Mouse (Mus musculus) gastrocnemius, adult 2 months (tissue): ENCODE data around the gene Pbld2. TPM values are rescaled to one million over a fixed set of nuclear protein-coding genes. Genes with fewer than 3 reads are reported as not detected.
A peak's percentile ranks its signal among the peaks of the same experiment; 100 is the strongest.
"Not testable (repeated sequence)": the region's sequence is repeated elsewhere in the genome, so short reads cannot be mapped to it uniquely, and the experiment has no call there.

Experiments
- DNase-seq: peaks from one replicate; pipeline ENCODE4 v3.0.0; 2022
- H3K27ac ChIP-seq: fragments of 200-600 bp; 2 replicates; pipeline ENCODE4 v1.8.1; 2022; ENCODE audit warnings: mild to moderate bottlenecking
- H3K4me3 ChIP-seq: fragments of 200-600 bp; 2 replicates; pipeline ENCODE4 v1.8.1; 2022; ENCODE audit warnings: mild to moderate bottlenecking, moderate library complexity
- CTCF ChIP-seq: fragments of 200-600 bp; IDR thresholded peaks from 2 replicates; pipeline ENCODE4 v1.8.1; 2022; ENCODE audit warnings: antibody characterized with exemption, mild to moderate bottlenecking, moderate library complexity
- intact Hi-C: fragments of 180-260 bp; cut with DNase I; formaldehyde crosslinking; loops from one replicate; pipeline ENCODE4 v1.15.1; 2025
- total RNA-seq, 2 experiments: library from RNA; stranded (reverse); gene quantifications; 2 replicates each; pipeline ENCODE4 v1.2.3; 2021

The Pbld2 gene
- total RNA-seq, 2 experiments from 2014 or later = 2.8 to 5.4 TPM

DNA sequence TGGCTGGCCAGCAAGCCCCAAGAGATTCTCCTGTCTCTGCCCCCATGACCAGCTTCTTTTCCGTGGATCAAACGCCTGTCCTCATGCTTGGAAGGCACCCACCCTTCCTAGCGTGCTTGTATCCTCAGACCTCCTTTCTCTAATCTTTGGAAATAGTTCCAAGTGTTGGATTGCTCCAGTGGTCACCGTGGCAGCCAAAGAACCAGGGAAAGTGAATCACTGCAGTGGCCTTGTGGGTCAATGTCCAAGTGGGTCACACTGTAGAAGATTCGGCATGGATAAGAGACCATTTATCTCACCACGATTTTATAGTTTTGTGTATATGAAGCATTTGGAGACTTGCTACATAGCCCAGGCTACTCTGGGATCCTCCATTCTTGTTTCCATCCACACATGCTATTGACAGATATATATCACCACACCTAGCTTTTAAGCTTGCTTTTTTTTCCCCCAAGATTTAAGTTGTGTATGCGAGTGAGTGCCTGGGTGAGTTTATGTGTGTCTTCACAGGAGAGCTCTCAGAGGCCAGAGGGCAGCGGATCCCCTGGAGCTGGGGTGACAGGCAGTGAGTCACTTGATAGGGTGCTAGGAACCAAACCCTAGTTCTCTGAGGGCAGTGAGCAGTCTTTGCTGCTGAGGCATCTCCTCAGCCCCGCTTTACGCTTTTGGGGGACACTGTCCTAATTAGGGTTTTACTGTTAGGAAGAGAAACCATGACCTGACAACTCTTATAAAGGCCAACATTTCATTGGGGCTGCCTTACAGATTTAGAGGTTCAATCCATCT, 3.5 kb downstream of the Pbld2 start:
- intact Hi-C loops = loop anchor here (5.0 to 10.0 kb wide), 3 partner anchors 87 to 310 kb away; partner anchors contain the start of gene Herc4
- DNase-seq = no peak
- no peak for TF ChIP-seq CTCF
- Histone ChIP-seq H3K27ac (no peak overlapping the region), H3K4me3 (no peak overlapping the region)

- H3K4me3 ChIP-seq = no peak overlapping the region
- intact Hi-C loops = loop anchor here (5.0 to 10.0 kb wide), 3 partner anchors 86 to 309 kb away; partner anchors contain the start of gene Herc4
- DNase-seq = no peak
- H3K27ac ChIP-seq = no peak overlapping the region
- no peak for TF ChIP-seq CTCF
These were observed 4.3 kb downstream of the Pbld2 start for GRCm38 (mm10) chr10:63028396-63028795.

- DNase-seq = no peak
- intact Hi-C loops = no loop called here
- Histone ChIP-seq H3K4me3 (no peak overlapping the region), H3K27ac (no peak overlapping the region)
- no peak for TF ChIP-seq CTCF
These were observed 8.2 kb downstream of the Pbld2 start for GRCm38 (mm10) chr10:63032267-63032666.

DNA sequence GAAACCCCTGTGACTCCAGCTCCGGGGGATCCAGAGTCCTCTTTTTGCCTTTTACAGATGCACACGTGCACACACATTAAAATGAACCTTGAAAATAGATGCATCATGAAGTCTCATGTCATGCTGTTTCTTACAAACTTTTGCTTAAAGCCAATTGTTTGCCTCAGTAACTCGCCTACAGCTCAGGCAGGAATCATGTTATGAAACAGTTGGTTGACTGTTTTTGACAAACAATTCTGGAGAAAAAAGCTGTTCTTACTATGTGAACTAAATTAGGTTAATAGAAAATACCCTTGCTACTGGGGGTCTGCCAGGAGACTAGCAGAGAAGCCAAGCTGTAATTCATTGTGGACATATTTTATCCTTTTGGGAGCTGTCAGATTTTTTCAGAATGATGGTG, 8.8 kb downstream of the Pbld2 start:
- no peak for TF ChIP-seq CTCF
- no peak overlapping the region for H3K4me3 ChIP-seq
- intact Hi-C loops = no loop called here
- DNase-seq = no peak
- no peak overlapping the region for H3K27ac ChIP-seq

DNA sequence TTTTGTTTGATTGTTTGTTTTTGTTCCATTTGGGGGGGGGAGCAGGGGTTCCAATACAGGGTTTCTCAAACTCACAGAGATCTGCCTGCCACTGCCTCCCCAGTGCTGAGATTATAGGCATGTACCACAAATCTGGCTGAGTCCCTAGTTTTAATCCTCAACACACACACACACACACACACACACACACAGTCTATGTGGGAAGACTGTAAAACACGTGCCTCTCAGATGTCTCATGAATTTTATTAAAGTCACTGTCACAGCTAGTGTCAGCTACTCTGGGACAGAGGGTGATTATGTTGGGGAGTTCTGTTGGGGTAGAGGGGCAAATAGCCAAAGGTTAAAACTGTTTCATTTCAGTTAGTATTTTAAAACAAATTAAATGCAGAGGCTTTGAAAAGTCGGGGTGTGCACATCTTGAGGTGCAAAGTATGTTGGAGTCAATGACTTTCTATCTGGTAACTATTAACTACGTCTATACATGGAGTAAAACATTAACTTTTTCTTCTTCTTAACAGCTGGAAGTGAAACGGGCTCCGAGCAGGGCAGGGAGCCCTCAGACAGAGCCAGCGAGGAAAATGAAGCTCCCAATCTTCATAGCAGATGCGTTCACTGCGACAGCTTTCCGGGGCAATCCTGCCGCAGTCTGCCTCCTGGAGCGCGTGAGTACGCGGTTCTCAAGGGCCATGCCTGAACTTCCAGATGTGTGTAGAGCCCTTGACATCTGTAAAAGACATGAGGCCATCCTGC, 14.6 kb downstream of the Pbld2 start:
- intact Hi-C loops = no loop called here
- Histone ChIP-seq H3K27ac (no peak overlapping the region), H3K4me3 (no peak overlapping the region)
- DNase-seq = no peak
- no peak for TF ChIP-seq CTCF

DNA sequence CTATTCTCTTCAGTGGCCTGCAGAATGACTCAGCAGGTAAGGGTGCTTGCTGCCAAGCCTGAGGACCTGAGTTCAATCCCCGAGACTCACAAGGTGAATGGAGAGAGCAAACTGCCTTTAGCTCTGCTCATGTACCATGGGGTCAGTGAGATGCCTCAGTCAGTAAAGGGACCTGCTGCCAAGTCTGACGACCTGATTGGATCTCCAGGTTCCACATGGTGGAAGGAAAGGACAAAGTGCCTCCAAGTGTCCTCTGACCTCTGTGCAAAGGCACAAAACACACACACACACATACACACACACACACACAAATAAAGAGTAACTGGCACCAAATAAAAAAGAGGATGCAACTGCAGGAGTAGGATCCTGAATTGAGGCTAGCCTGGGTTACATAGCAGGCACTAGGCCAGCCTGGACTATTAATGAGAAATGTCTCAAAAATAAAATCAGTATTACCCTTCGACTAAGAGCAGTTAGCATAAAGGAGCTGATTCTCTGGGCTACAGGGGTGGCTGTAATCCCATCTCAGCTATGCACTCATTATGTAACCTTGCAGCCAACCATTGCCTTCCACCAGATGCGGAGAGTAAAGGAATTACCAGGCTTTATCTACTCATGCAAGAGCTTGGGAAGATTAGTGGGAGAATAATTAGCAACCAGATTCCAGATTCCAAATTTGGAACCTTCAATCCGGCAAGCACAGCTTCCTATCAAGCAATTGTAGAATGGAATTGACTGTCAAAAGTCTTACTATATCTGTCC, 15.9 kb downstream of the Pbld2 start:
- intact Hi-C loops = no loop called here

GRCm38 (mm10) chr10:63043154-63043553, 19.0 kb downstream of the Pbld2 start:
- TF ChIP-seq CTCF = peak; percentile 43
- intact Hi-C loops = no loop called here
- Histone ChIP-seq H3K4me3 (no peak overlapping the region), H3K27ac (no peak overlapping the region)
- no peak for DNase-seq

More for the DNA sequence above, 15.9 kb downstream of the Pbld2 start:
- TF ChIP-seq CTCF = no peak
- H3K27ac ChIP-seq = no peak overlapping the region
- H3K4me3 ChIP-seq = no peak overlapping the region
- DNase-seq = no peak

DNA sequence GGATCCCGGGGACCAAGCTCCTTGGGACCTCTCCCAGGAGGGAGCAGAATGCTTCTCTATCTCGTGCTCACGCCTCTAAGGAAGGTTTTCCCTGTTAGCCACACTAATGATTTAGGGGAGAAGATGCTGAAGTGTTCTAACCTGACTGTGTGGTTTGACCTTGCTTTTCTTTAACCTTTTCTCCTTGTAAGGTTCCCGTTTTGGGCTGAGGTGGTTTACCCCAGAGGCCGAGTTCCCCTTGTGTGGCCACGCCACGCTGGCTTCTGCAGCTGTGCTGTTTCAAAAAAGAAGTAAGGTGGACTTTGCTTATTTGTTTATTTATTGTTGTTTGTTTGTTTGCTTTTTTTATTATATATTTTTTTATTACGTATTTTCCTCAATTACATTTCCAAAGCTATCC, 23.6 kb downstream of the Pbld2 start:
- intact Hi-C loops = no loop called here
- no peak for TF ChIP-seq CTCF
- Histone ChIP-seq H3K4me3 (no peak overlapping the region), H3K27ac (no peak overlapping the region)
- DNase-seq = no peak

DNA sequence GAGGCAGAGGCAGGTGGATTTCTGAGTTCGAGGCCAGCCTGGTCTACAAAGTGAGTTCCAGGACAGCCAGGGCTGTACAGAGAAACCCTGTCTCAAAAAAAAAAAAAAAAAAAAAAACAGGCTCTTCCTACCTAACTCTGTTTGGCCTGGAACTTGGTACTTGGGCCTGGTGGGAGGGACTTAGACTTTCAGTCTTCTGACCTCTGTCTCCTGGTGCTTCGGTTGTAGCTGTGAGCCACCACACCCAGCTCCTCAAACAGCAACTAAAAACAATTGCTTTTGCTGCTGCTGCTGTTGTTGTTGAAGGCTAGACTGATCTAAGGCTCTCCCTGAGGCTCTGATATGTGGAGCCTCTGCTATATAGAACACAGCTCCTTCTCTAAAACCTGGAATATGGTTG, 25.0 kb downstream of the Pbld2 start:
- TF ChIP-seq CTCF = no peak
- intact Hi-C loops = no loop called here
- Histone ChIP-seq H3K27ac (peak overlapping the region; percentile 62), H3K4me3 (no peak overlapping the region)
- DNase-seq = no peak

DNA sequence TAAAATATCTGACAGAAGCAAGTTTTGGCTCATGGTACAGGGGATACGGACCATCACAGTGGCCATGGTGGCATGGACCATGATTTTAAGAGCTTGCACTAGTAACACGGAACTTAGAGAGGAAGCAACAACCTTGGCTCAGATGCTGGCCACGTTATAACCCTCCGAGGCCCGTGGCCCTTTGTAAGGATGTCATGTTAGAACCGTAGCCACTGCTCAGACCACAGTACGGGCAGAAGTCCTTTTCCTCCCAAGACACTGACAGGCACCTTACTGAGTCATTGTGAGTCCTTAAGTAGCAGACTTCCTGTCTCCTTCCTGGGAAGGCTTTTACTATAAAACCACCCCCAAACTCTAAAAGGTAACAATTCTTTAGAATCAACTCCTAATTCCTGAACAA, 27.2 kb downstream of the Pbld2 start:
- no peak for DNase-seq
- peak overlapping the region; percentile 13; the same call in 1 of the 2 replicates for H3K27ac ChIP-seq
- intact Hi-C loops = no loop called here
- TF ChIP-seq CTCF = no peak
- H3K4me3 ChIP-seq = no peak overlapping the region

GRCm38 (mm10) chr10:63052011-63052410, 27.9 kb downstream of the Pbld2 start:
- H3K4me3 ChIP-seq = no peak overlapping the region
- intact Hi-C loops = no loop called here

GRCm38 (mm10) chr10:63053007-63053406, 28.9 kb downstream of the Pbld2 start:
- no peak for TF ChIP-seq CTCF
- no peak overlapping the region for H3K27ac ChIP-seq
- no peak overlapping the region for H3K4me3 ChIP-seq
- intact Hi-C loops = no loop called here
- no peak for DNase-seq

More at GRCm38 (mm10) chr10:63052011-63052410, 27.9 kb downstream of the Pbld2 start:
- no peak for DNase-seq
- no peak for TF ChIP-seq CTCF
- H3K27ac ChIP-seq = no peak overlapping the region

- intact Hi-C loops, H3K27ac ChIP-seq, H3K4me3 ChIP-seq, DNase-seq: not testable (repeated sequence)
These were observed 30.0 kb downstream of the Pbld2 start for GRCm38 (mm10) chr10:63054071-63054470.
